14 mouse cellular contexts compared by ENCODE assay signal in the genomic region with DNA sequence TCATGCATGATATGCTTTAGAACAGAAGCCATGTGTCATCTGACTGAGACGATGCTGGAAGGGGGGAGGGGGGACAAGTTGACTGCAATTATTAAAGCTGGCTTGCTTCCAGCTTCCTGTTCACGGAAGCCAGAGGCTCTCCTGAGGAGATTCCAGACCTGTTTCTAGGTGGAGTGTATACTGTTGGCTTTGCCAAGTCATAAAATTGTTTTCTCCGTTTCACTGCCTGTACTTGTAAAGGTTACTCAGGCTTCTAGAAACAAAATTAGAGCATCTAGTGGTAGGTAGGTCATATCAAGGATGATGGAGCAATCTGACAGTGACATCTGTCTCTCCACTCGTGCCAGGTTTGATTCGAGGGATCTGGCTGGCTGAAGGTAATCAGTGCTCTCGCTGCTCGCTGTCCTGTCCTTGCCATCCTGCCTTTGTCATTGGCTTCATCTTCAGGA.
DNase-seq lines count a peak whose midpoint lies in the region; ATAC-seq lines count a peak whose summit lies in the region.
"Had no signal": no experiment of that assay in that cellular context is flagged by ENCODE, and none has a peak within 500 bp of the region (broad histone marks: within the 10 kb centered on the region; RNA-seq: fewer than 3 reads in every experiment).

No protein-coding gene starts in this region.

- no peak overlapping the region for H3K4me2 ChIP-seq in hindbrain, embryonic 14.5 days (replicated peaks)
- H3K4me2 ChIP-seq in midbrain, embryonic 14.5 days (ENCODE audit: low read length) = no peak overlapping the region
- H3K4me2 ChIP-seq in midbrain, embryonic 11.5 days = no peak overlapping the region
- H3K4me2 ChIP-seq in forebrain, embryonic 14.5 days (ENCODE audit: low read length) = peak overlapping the region; percentile 7; the same call in 1 of the 2 replicates
- H3K4me2 ChIP-seq: heart, embryonic 15.5 days; lung, embryonic 15.5 days; neural tube, embryonic 12.5 days had no signal

- H3K9ac ChIP-seq in hindbrain, embryonic 14.5 days = no peak overlapping the region
- H3K9ac ChIP-seq in midbrain, embryonic 14.5 days (replicated peaks; ENCODE audit: low read length) = no peak overlapping the region
- no peak overlapping the region for H3K9ac ChIP-seq in midbrain, embryonic 11.5 days (ENCODE audit: low read length)
- H3K9ac ChIP-seq in forebrain, embryonic 14.5 days (ENCODE audit: low read length) = no peak overlapping the region
- H3K9ac ChIP-seq: heart, embryonic 15.5 days; lung, embryonic 15.5 days; neural tube, embryonic 12.5 days had no signal

- 54% methylated on average over 7 of the region's 7 CpGs for WGBS in hindbrain, embryonic 14.5 days
- 85% methylated on average over 7 of the region's 7 CpGs for WGBS in hindbrain, embryonic 10.5 days
- WGBS in midbrain, embryonic 14.5 days = 67% methylated on average over 7 of the region's 7 CpGs
- WGBS in midbrain, embryonic 11.5 days = 89% methylated on average over 7 of the region's 7 CpGs
- 40% methylated on average over 7 of the region's 7 CpGs for WGBS in forebrain, embryonic 14.5 days

- no peaks in the 10 kb centered on the region for H3K9me3 ChIP-seq in hindbrain, embryonic 14.5 days (ENCODE audit: control insufficient read depth, low read length)
- no peaks in the 10 kb centered on the region for H3K9me3 ChIP-seq in hindbrain, embryonic 10.5 days
- no peaks in the 10 kb centered on the region for H3K9me3 ChIP-seq in midbrain, embryonic 14.5 days (ENCODE audit: control insufficient read depth, low read length)
- H3K9me3 ChIP-seq in midbrain, embryonic 11.5 days (ENCODE audit: control insufficient read depth, low read length) = no peaks in the 10 kb centered on the region
- no peaks in the 10 kb centered on the region for H3K9me3 ChIP-seq in forebrain, embryonic 14.5 days (replicated peaks; ENCODE audit: control insufficient read depth, low read length)
- H3K9me3 ChIP-seq: heart, embryonic 15.5 days; lung, embryonic 15.5 days had no signal

- peak; percentile 66 for DNase-seq in hindbrain, embryonic 14.5 days (ENCODE audit: low spot score)
- DNase-seq in hindbrain, embryonic 10.5 days (ENCODE audit: low spot score) = no peak
- DNase-seq in midbrain, embryonic 14.5 days = peak; percentile 74
- DNase-seq in midbrain, embryonic 11.5 days (ENCODE audit: low spot score, missing footprints) = no peak
- peak; percentile 79 for DNase-seq in forebrain, embryonic 14.5 days (ENCODE audit: low spot score)
- no peak for DNase-seq in thymus, postnatal 36 days
- no peak for DNase-seq in lung, postnatal 25 days (ENCODE audit: low spot score)
- DNase-seq: layer of hippocampus, postnatal 36 days; thymus, adult 18-20 months had no signal

- no peaks in the 10 kb centered on the region for H3K27me3 ChIP-seq in hindbrain, embryonic 14.5 days (ENCODE audit: control insufficient read depth, insufficient read depth, low read length)
- no peaks in the 10 kb centered on the region for H3K27me3 ChIP-seq in hindbrain, embryonic 10.5 days (ENCODE audit: insufficient read depth, poor library complexity, severe bottlenecking)
- H3K27me3 ChIP-seq in midbrain, embryonic 14.5 days (ENCODE audit: control insufficient read depth, insufficient read depth, low read length) = no peaks in the 10 kb centered on the region
- no peaks in the 10 kb centered on the region for H3K27me3 ChIP-seq in midbrain, embryonic 11.5 days (ENCODE audit: control insufficient read depth, insufficient read depth, low read length)
- no peaks in the 10 kb centered on the region for H3K27me3 ChIP-seq in forebrain, embryonic 14.5 days (replicated peaks; ENCODE audit: control insufficient read depth, insufficient read depth, low read length)
- H3K27me3 ChIP-seq: heart, embryonic 15.5 days; lung, embryonic 15.5 days; neural tube, embryonic 12.5 days had no signal

- H3K4me1 ChIP-seq in hindbrain, embryonic 14.5 days (replicated peaks; ENCODE audit: control insufficient read depth, insufficient read depth, low read length) = peaks cover 6% of the 10 kb centered on the region; the same call in 1 of the 2 replicates
- H3K4me1 ChIP-seq in hindbrain, embryonic 10.5 days (replicated peaks) = no peaks in the 10 kb centered on the region
- no peaks in the 10 kb centered on the region for H3K4me1 ChIP-seq in midbrain, embryonic 14.5 days (ENCODE audit: control insufficient read depth, insufficient read depth, low read length)
- no peaks in the 10 kb centered on the region for H3K4me1 ChIP-seq in midbrain, embryonic 11.5 days (ENCODE audit: control insufficient read depth, insufficient read depth, low read length)
- 0 out of 2 replicates have a peak, but pooled peaks cover 2% of the 10 kb centered on the region for H3K4me1 ChIP-seq in forebrain, embryonic 14.5 days (ENCODE audit: control insufficient read depth, insufficient read depth, low read length)
- H3K4me1 ChIP-seq: lung, embryonic 15.5 days; neural tube, embryonic 12.5 days had no signal

- no peak overlapping the region for H3K4me3 ChIP-seq in hindbrain, embryonic 14.5 days (replicated peaks; ENCODE audit: low read length)
- H3K4me3 ChIP-seq in hindbrain, embryonic 10.5 days = no peak overlapping the region
- H3K4me3 ChIP-seq in midbrain, embryonic 14.5 days (replicated peaks; ENCODE audit: low read depth, low read length) = no peak overlapping the region
- H3K4me3 ChIP-seq in midbrain, embryonic 11.5 days (ENCODE audit: low read depth, low read length) = no peak overlapping the region
- H3K4me3 ChIP-seq in forebrain, embryonic 14.5 days (ENCODE audit: low read depth, low read length) = no peak overlapping the region
- H3K4me3 ChIP-seq: heart, embryonic 15.5 days; lung, embryonic 15.5 days; neural tube, embryonic 12.5 days had no signal

- H3K27ac ChIP-seq in hindbrain, embryonic 14.5 days = no peak overlapping the region
- no peak overlapping the region for H3K27ac ChIP-seq in hindbrain, embryonic 10.5 days
- H3K27ac ChIP-seq in midbrain, embryonic 14.5 days (replicated peaks; ENCODE audit: low read depth, low read length) = no peak overlapping the region
- no peak overlapping the region for H3K27ac ChIP-seq in midbrain, embryonic 11.5 days (ENCODE audit: low read depth, low read length)
- H3K27ac ChIP-seq in forebrain, embryonic 14.5 days (ENCODE audit: low read depth, low read length) = no peak overlapping the region; the same call in 1 of the 2 replicates
- H3K27ac ChIP-seq: heart, embryonic 15.5 days; lung, embryonic 15.5 days; neural tube, embryonic 12.5 days had no signal

- no peaks in the 10 kb centered on the region for H3K36me3 ChIP-seq in hindbrain, embryonic 14.5 days (replicated peaks; ENCODE audit: control insufficient read depth, insufficient read depth)
- H3K36me3 ChIP-seq in hindbrain, embryonic 10.5 days = no peaks in the 10 kb centered on the region
- no peaks in the 10 kb centered on the region for H3K36me3 ChIP-seq in midbrain, embryonic 14.5 days (ENCODE audit: control insufficient read depth, insufficient read depth, low read length)
- no peaks in the 10 kb centered on the region for H3K36me3 ChIP-seq in midbrain, embryonic 11.5 days (ENCODE audit: control insufficient read depth, insufficient read depth, low read length)
- H3K36me3 ChIP-seq in forebrain, embryonic 14.5 days (ENCODE audit: control insufficient read depth, insufficient read depth, low read length) = no peaks in the 10 kb centered on the region
- H3K36me3 ChIP-seq: heart, embryonic 15.5 days; lung, embryonic 15.5 days; neural tube, embryonic 12.5 days had no signal

- peak; percentile 70; the same call in 1 of the 2 replicates for ATAC-seq in hindbrain, embryonic 14.5 days (ENCODE audit: low FRiP score)
- no peak; the same call in none of the 2 replicates for ATAC-seq in midbrain, embryonic 14.5 days (ENCODE audit: low FRiP score, low TSS enrichment)
- no peak for ATAC-seq in midbrain, embryonic 11.5 days (ENCODE audit: low FRiP score)
- ATAC-seq in forebrain, embryonic 14.5 days = peak; percentile 82; the same call in 1 of the 2 replicates
- no peak for ATAC-seq in monocyte, adult 5-6 weeks (replicated peaks; ENCODE audit: insufficient number of reproducible peaks, low FRiP score, low TSS enrichment, poor library complexity, severe bottlenecking)
- ATAC-seq: CD4-positive, CD25-positive, alpha-beta regulatory T cell, adult 4 months had no signal

Comparison
In these comparisons a context has a peak if more than half of its experiments do, and no peak if none do; other contexts are left out.
1. DNase-seq: peak in hindbrain, embryonic 14.5 days (single experiment), midbrain, embryonic 14.5 days (single experiment) and forebrain, embryonic 14.5 days (single experiment); none in hindbrain, embryonic 10.5 days (single experiment), midbrain, embryonic 11.5 days (single experiment), thymus, postnatal 36 days (0 of 2) and lung, postnatal 25 days (single experiment).
2. ATAC-seq: peak in hindbrain, embryonic 14.5 days (single experiment) and forebrain, embryonic 14.5 days (single experiment); none in midbrain, embryonic 14.5 days (single experiment), midbrain, embryonic 11.5 days (single experiment) and monocyte, adult 5-6 weeks (single experiment).